Mouse (Mus musculus): ENCODE results near the gene Syt3. TPM values are rescaled to one million over a fixed set of nuclear protein-coding genes. Genes with fewer than 3 reads are reported as not detected.

The Syt3 gene
- polyA plus RNA-seq, 2 experiments, result 3.3 to 4.6 TPM

DNA sequence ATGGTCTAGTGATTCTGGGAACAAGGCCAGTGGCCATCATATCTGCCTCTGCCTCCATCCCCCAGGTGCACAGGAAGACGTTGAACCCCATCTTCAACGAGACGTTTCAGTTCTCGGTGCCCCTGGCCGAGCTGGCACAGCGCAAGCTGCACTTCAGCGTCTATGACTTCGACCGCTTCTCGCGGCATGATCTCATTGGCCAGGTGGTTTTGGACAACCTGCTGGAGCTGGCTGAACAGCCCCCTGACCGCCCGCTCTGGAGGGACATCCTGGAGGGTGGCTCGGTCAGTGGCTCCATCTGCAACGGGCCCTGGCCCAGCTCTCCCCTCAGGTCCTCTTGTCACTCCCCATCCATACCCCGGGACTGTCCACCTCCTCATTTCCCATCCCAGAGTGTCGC, 9.4 kb downstream of the Syt3 start:
- WGBS, result 87% methylated on average over 17 of the region's 17 CpGs

GRCm38 (mm10) chr7:44398570-44398969, 14.7 kb downstream of the Syt3 start:
- TF ChIP-seq POLR2A (IDR thresholded peaks at IDR 0.05; ENCODE audit: borderline replicate concordance, extremely low read depth, insufficient read depth, insufficient read length), result no peak
- H3K36me3 ChIP-seq (ENCODE audit: control insufficient read depth, insufficient read depth, low read length), result no peaks in the 10 kb centered on the region
- no peak overlapping the region for H3K4me3 ChIP-seq (replicated peaks; ENCODE audit: low read length)
- peak; percentile 12 for DNase-seq (ENCODE audit: low spot score)
- WGBS, result 26% methylated on average over 3 of the region's 3 CpGs
- no peak overlapping the region for H3K9ac ChIP-seq (ENCODE audit: low read depth, low read length, severe bottlenecking)
- H3K27me3 ChIP-seq (ENCODE audit: control insufficient read depth, insufficient read depth, low read length), result no peaks in the 10 kb centered on the region
- no peaks in the 10 kb centered on the region for H3K4me1 ChIP-seq (ENCODE audit: control insufficient read depth, insufficient read depth, low read length)
- H3K27ac ChIP-seq (replicated peaks; ENCODE audit: low read depth, low read length), result no peak overlapping the region
- no peaks in the 10 kb centered on the region for H3K9me3 ChIP-seq (ENCODE audit: control insufficient read depth, low read length)
- H3K4me2 ChIP-seq (replicated peaks; ENCODE audit: low read depth, low read length, severe bottlenecking), result no peak overlapping the region
- ATAC-seq (ENCODE audit: low FRiP score, low read depth), result no peak; the same call in 1 of the 2 replicates

More for the DNA sequence above, 9.4 kb downstream of the Syt3 start:
- H3K27me3 ChIP-seq (ENCODE audit: control insufficient read depth, insufficient read depth, low read length), result no peaks in the 10 kb centered on the region
- no peak overlapping the region for H3K4me3 ChIP-seq (replicated peaks; ENCODE audit: low read length)
- no peaks in the 10 kb centered on the region for H3K9me3 ChIP-seq (ENCODE audit: control insufficient read depth, low read length)
- TF ChIP-seq POLR2A (IDR thresholded peaks at IDR 0.05; ENCODE audit: borderline replicate concordance, extremely low read depth, insufficient read depth, insufficient read length), result no peak
- no peak overlapping the region for H3K27ac ChIP-seq (replicated peaks; ENCODE audit: low read depth, low read length)
- no peak overlapping the region for H3K4me2 ChIP-seq (replicated peaks; ENCODE audit: low read depth, low read length, severe bottlenecking)
- no peaks in the 10 kb centered on the region for H3K36me3 ChIP-seq (ENCODE audit: control insufficient read depth, insufficient read depth, low read length)
- no peak for DNase-seq (ENCODE audit: low spot score)
- no peaks in the 10 kb centered on the region for H3K4me1 ChIP-seq (ENCODE audit: control insufficient read depth, insufficient read depth, low read length)
- no peak for ATAC-seq (ENCODE audit: low FRiP score, low read depth)
- H3K9ac ChIP-seq (ENCODE audit: low read depth, low read length, severe bottlenecking), result no peak overlapping the region

DNA sequence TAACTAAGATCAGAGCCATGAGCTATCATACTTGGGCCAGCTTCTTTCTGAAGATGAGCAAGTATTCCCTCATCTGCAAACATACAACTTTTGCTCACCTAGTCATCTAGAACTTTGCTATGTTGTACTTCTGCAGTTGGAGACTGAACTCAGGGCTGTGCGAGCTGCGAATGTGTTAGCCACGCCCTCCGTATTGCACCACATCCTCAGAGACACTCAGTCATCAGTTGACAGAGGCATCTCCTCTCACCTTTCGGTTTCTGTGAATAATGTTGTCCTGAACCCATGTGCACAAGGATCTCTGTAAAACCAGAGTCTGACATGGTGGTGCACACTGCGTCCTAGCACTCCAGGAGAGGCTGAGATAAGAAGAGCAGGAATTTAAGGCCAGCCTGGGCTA, 17.8 kb downstream of the Syt3 start:
- no peak overlapping the region for H3K9ac ChIP-seq (ENCODE audit: low read depth, low read length, severe bottlenecking)
- H3K27ac ChIP-seq (replicated peaks; ENCODE audit: low read depth, low read length), result no peak overlapping the region
- no peaks in the 10 kb centered on the region for H3K36me3 ChIP-seq (ENCODE audit: control insufficient read depth, insufficient read depth, low read length)
- no peak overlapping the region for H3K4me2 ChIP-seq (replicated peaks; ENCODE audit: low read depth, low read length, severe bottlenecking)
- ATAC-seq (ENCODE audit: low FRiP score, low read depth) (no peak), DNase-seq (ENCODE audit: low spot score) (no peak)
- H3K9me3 ChIP-seq (ENCODE audit: control insufficient read depth, low read length), result no peaks in the 10 kb centered on the region
- TF ChIP-seq POLR2A (IDR thresholded peaks at IDR 0.05; ENCODE audit: borderline replicate concordance, extremely low read depth, insufficient read depth, insufficient read length), result no peak
- H3K4me3 ChIP-seq (replicated peaks; ENCODE audit: low read length), result no peak overlapping the region
- no peaks in the 10 kb centered on the region for H3K27me3 ChIP-seq (ENCODE audit: control insufficient read depth, insufficient read depth, low read length)
- 70% methylated on average over 6 of the region's 6 CpGs for WGBS
- no peaks in the 10 kb centered on the region for H3K4me1 ChIP-seq (ENCODE audit: control insufficient read depth, insufficient read depth, low read length)

DNA sequence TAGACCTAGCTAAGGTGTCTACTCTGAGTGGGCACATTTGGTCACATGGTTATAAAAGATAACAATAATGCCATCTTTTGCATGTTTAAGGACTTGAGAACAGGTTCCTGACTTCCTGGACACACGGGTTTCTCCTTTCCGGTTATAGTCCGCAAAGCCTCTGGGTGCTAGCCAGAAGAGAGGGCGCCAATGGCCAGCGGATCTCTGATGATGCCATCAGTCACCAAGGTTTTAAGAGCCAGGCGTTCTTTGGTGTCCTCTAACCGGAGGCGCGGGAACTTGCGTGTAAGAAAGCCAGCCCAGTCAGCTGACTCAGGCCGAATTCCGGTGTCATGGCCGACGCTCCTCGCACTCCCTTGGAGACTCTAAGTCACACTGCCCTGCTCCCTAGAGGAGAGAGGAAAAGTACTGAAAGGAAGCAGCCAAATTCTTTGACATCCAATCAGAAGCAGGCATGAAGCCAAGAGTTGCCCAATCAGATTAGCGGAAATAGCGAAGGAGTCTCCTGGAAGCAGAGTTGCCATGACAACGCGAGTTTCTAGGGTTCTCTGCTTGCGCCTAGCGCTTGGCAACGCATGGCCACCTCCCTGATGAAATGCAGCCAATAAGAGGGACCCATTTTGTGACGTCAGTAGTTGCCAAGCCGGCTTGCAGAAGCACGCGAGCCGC, 21.6 kb downstream of the Syt3 start:
- H3K36me3 ChIP-seq (ENCODE audit: control insufficient read depth, insufficient read depth, low read length), result no peaks in the 10 kb centered on the region
- no peaks in the 10 kb centered on the region for H3K9me3 ChIP-seq (ENCODE audit: control insufficient read depth, low read length)
- H3K9ac ChIP-seq (ENCODE audit: low read depth, low read length, severe bottlenecking), result peak overlapping the region; percentile 3; the same call in 1 of the 2 replicates
- no peaks in the 10 kb centered on the region for H3K27me3 ChIP-seq (ENCODE audit: control insufficient read depth, insufficient read depth, low read length)
- WGBS, result 3% methylated on average over 27 of the region's 27 CpGs
- H3K4me3 ChIP-seq (replicated peaks; ENCODE audit: low read length), result peak overlapping the region; percentile 33
- DNase-seq (ENCODE audit: low spot score) (peak; percentile 99), ATAC-seq (ENCODE audit: low FRiP score, low read depth) (peak; percentile 97)
- peak overlapping the region; percentile 46 for H3K4me2 ChIP-seq (replicated peaks; ENCODE audit: low read depth, low read length, severe bottlenecking)
- H3K4me1 ChIP-seq (ENCODE audit: control insufficient read depth, insufficient read depth, low read length), result no peaks in the 10 kb centered on the region
- no peak overlapping the region for H3K27ac ChIP-seq (replicated peaks; ENCODE audit: low read depth, low read length)
- TF ChIP-seq POLR2A (IDR thresholded peaks at IDR 0.05; ENCODE audit: borderline replicate concordance, extremely low read depth, insufficient read depth, insufficient read length), result no peak

GRCm38 (mm10) chr7:44406015-44406355, 22.1 kb downstream of the Syt3 start:
- Histone ChIP-seq H3K9me3 (ENCODE audit: control insufficient read depth, low read length) (no peaks in the 10 kb centered on the region), H3K36me3 (ENCODE audit: control insufficient read depth, insufficient read depth, low read length) (no peaks in the 10 kb centered on the region), H3K4me3 (replicated peaks; ENCODE audit: low read length) (peak overlapping the region; percentile 33; the same call in 1 of the 2 replicates), H3K4me1 (ENCODE audit: control insufficient read depth, insufficient read depth, low read length) (no peaks in the 10 kb centered on the region), H3K27me3 (ENCODE audit: control insufficient read depth, insufficient read depth, low read length) (no peaks in the 10 kb centered on the region), H3K4me2 (replicated peaks; ENCODE audit: low read depth, low read length, severe bottlenecking) (no peak overlapping the region), H3K27ac (replicated peaks; ENCODE audit: low read depth, low read length) (no peak overlapping the region), H3K9ac (ENCODE audit: low read depth, low read length, severe bottlenecking) (no peak overlapping the region)
- ATAC-seq (ENCODE audit: low FRiP score, low read depth), result no peak; the same call in 1 of the 2 replicates
- WGBS, result 3% methylated on average over 5 of the region's 5 CpGs
- no peak for DNase-seq (ENCODE audit: low spot score)
- no peak for TF ChIP-seq POLR2A (IDR thresholded peaks at IDR 0.05; ENCODE audit: borderline replicate concordance, extremely low read depth, insufficient read depth, insufficient read length)

Data from limb, embryonic 14.5 days (tissue).